Mouse (Mus musculus): Measurements from ENCODE around the gene Mapk7.

Mapk7 gene

GRCm38 (mm10) chr11:61449499-61450292 lies 44.5 kb downstream of the Mapk7 start:
- DNase-seq = no peak

- no peak for DNase-seq
These were observed 45.5 kb downstream of the Mapk7 start for GRCm38 (mm10) chr11:61448599-61449225.

- peak; percentile 6 for DNase-seq
These were observed 46.2 kb downstream of the Mapk7 start for GRCm38 (mm10) chr11:61448041-61448440.

GRCm38 (mm10) chr11:61447296-61447695 lies 46.9 kb downstream of the Mapk7 start:
- no peak for DNase-seq

GRCm38 (mm10) chr11:61443807-61444206 lies 50.4 kb downstream of the Mapk7 start:
- DNase-seq = no peak

- no peak for DNase-seq
These were observed 52.5 kb downstream of the Mapk7 start for GRCm38 (mm10) chr11:61441670-61442069.

- DNase-seq = no peak
These were observed 53.8 kb downstream of the Mapk7 start for GRCm38 (mm10) chr11:61440416-61440815.

GRCm38 (mm10) chr11:61439170-61439569 lies 55.0 kb downstream of the Mapk7 start:
- no peak for DNase-seq

Data from kidney, adult 9 months (tissue).